Mouse (Mus musculus): Measurements from ENCODE around the gene Mettl7a1. TPM values are rescaled to one million over a fixed set of nuclear protein-coding genes. Genes with fewer than 3 reads are reported as not detected.
A peak's percentile ranks its signal among the peaks of the same experiment; 100 is the strongest.
"Not testable (repeated sequence)": the region's sequence is repeated elsewhere in the genome, so short reads cannot be mapped to it uniquely, and the experiment has no call there.

Gene Mettl7a1
- total RNA-seq, 2 experiments from 2014 or later = 32.2 to 35.0 TPM

DNA sequence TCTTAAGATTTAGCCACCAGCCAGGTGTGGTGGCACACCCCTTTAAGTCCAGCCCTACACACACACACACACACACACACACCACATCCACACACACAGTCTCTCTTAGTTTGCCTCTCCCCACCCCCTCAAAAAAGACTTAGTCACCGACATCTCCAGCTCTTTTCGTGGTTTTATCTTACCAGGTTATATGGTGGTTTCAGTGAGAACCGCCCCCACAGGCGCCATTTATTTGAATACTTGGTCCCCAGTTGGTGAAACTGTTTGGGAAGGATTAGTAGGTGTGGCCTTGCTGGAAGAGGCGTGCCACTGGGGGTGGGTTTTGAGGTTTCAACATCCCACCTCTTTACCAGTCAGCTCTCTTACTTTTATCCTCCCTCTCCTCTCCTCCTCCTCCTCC lies 6.1 kb upstream of the Mettl7a1 start:
- DNase-seq (ENCODE audit: low spot score in 2 of 2) = no peak

DNA sequence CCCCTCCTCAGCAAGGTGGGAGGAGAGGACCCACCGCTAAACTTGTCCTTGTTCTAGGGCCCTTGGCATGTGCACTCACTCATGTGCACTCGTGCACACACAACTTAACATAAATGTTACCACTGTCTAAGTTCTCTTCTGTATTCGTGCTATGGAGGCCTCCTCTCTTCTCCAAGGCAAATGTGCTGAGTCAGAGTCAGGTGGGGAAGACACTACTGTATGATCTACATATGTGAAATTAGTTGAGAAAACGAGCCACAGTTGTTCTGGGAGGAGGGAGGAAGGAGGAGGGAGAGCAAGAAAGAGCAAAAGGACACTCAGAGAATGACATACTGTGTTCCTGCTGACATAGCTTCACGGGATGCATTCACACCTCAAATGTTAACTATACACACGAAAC lies 3.4 kb upstream of the Mettl7a1 start:
- no peak for DNase-seq (ENCODE audit: low spot score in 2 of 2)

DNA sequence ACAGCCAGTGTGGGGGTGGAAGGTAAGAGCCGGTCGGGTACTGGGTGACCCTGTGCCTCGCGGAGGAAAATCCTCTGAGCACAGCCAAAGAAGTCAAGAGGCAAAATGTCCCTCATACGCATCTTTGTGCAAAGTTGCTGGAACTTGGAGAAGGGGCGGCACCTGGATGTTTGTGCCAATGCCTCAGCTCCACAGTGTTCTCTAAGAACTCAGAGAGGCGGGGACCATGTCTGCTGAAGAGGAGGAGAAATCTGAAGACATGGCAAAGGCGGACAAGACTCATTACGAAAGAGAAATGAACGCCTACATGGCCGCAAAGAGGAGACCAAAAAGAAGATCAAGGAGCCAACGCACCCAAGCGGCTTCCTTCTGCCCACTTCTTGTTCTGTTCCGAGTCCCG lies 2.4 kb upstream of the Mettl7a1 start:
- peak; percentile 18 to 54 for DNase-seq (ENCODE audit: low spot score in 2 of 2)

DNA sequence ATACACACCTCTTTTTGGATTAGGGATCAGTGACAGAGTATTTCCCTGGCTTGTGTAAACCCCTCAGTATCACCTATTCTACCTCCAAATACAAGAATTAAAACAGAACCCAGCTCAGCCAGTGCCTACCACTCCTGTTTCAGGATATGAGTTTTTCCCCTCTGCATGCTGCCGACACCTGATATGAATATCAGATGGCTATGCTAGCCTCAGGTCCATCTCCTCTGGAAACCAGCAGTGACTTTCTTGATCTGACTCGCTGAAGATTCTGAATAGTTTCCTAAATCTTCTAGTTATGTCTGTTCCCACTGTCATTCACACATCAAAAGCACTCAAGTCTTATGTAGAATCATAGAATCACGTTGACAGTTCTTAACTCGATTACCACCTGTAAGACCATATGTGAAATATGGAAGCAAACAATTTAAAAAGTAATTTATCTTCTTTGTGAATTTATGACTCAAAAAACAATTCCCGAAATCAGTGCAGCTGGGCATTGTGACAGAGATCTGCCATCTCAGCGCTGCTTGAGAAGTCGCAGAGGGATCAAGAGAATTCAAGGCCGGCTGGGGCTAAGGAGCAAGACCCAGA lies 417 bp upstream of the Mettl7a1 start:
- no peak for DNase-seq (ENCODE audit: low spot score in 2 of 2)

DNA sequence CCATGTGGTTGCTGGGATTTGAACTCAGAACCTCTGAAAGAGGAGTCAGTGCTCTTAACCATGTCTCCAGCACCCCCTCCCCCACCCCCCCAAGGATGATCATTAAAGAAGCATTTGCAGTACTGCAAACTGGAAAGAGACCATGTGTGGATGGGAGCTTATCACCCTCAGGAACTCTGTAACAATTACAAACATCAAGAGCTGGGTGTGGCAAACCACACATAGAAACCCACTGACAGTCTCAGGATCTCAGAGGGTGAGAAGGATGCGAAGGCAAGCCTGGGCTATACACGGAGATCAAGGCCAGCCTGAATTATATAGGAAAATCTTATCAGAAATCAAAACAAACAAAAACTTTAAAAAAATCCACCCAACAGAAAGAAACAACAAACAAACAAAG lies 2.3 kb downstream of the Mettl7a1 start:
- DNase-seq (ENCODE audit: low spot score in 2 of 2) = no peak

DNA sequence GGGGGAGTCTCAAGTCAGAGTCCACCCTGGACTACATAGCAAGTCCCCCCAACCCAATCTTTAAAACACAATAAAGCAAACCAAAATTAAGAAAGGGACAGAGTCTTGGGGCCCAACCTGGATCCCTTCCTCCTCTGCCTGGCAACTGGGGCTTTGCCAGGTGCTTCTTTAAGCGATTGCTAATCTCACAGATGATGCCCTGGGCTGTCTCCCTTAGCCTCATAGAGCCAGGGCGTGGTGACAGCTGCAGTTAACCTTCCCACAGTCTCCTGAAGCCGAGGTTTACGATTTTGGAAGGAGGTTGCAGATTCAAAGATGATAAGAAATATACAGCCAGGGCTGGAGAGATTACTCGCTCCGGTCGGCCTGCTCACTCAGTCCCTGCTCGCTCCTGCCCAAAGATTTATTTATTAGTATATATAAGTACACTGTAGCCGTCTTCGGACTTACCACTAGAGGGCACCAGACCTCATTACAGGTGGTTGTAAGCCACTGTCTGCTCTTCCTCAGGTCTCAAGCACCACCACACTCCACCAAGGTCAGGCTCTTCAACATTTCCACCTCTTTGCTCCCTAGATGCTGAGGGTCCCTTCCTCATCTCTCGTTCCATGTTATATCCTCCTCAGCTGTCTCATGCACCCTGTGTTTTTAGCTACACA lies 3.6 kb downstream of the Mettl7a1 start:
- DNase-seq (ENCODE audit: low spot score in 2 of 2) = peak in 1 of 2 experiments; percentile 19

DNA sequence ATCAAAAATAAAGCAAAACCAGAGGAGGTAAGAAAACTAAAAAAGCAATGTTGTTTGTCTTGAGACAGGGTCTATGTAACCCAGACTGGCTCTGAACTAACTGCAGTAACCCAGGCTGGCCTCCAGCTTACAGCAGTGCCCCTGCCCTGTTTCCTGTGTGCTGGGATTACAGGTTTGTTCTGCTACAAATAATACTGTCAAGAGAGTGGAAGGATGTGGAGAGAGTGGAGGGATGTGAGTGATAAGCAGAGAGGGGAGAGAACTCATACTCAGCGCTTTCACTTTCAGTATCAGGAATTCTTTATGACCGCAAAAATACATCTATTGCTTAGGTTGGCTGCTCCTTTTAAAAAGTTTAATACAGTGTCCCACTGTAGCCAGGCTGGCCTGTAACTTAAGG lies 8.4 kb downstream of the Mettl7a1 start:
- no peak for DNase-seq (ENCODE audit: low spot score in 2 of 2)

DNA sequence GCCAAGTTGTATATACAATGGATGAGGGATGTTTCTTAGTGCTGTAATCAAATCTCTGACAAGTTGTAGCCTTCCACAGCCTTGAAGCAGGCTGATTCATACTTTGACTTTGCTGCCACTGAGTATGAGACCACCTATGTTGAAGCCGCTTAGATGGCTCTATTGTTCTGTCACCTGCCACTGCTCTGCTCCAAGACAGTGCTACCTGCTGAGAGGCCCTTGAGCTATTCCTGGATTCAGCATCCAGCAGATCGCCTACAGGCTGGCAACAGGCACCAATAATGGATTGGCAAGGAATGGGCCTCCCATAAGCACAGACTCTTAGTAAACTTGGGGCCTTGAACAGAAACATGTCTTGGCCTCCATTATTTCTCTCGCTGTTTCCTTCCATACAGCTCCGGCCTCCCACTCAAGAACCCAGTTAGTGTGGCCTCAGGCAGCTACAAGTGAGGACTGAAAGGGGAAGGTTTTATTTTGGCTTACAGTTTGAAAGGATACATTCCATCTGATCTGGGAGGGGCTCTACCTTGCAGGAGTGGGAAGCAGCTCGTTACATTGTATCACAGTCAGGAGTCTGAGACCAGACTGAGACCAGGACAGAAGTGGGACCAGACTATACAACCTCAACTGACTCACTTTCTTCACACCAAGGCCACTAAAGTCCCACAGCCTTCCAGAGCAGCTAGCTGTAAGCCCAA lies 10.7 kb downstream of the Mettl7a1 start:
- DNase-seq (ENCODE audit: low spot score in 2 of 2) = no peak

DNA sequence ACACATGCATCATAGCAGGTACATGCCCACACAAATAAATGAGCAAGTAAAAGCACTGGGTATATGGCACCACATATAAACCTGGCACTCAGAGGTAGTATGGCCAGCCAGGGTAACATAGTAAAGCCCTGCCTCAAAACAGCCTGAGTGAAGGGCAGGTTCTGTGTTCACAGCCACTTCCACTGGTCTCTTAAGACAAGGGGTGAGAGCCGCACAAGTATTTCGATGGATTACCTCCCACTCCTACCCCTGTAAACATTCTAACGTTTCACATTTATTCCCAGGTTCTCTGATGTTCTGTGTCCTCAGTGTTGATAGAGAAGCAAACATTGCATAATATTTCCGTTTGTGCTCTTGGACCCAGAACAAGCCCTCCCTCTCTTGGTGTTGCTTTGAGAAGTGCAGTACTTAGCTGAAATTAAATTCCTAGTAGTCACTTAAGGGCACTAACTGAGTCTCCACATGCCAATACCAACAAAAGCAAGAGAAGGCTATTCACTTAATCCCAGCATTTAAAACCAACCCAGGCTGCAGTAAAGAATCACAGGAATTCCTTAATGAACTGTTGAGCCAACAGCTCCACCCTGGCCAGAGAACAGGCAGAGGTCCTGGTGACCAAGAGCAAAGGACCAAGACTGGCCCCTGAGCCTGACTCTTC lies 14.2 kb downstream of the Mettl7a1 start:
- DNase-seq (ENCODE audit: low spot score in 2 of 2) = not testable (repeated sequence)

DNA sequence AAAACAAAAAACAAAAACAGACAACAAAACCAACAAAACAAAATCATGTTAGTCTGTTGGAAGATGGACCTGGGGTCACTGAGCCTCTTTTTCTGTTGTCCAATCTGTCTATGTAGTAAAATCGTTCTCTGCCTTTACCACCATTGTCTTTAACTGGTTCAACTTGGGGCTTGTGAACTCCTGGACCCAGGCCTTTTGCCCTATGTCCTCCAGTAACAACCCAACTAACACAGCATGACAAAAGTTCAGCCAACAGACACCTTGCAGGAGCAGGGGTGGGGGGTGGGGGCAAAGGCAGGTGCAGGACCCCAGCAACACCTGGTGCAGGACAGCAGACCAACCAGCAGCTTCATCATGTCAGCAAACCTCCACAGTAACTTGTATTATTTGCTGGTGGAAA lies 15.9 kb downstream of the Mettl7a1 start:
- no peak for DNase-seq (ENCODE audit: low spot score in 2 of 2)

DNA sequence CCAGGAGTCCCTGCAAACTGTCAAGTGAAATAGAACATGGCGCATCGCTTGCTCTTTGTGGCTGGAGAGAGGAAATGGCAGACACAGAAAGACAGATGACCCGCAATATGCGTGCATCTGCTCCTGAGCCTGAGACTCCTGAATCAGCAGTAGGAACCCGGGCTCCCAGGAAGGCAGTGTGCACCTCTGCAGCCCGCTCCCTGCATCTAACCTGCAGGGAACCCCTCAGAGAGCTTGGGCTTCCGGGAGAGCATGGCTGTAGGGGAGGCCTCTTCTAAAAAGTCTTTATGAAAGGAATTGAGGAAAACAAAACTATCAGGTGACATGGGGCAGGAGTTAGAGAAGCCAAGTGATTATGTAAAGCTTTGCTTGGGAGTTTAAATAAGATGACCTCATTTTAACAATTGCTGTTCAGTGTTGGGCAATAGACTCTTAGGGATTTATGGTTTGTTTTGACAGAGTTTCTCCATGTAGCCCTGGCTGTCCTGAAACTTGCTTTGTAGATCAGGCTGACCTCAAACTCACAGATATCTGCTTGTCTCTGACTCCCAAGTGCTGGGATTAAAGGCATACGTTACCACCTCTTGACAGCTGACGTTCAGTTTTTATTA lies 16.5 kb downstream of the Mettl7a1 start:
- no peak for DNase-seq (ENCODE audit: low spot score in 2 of 2)

DNA sequence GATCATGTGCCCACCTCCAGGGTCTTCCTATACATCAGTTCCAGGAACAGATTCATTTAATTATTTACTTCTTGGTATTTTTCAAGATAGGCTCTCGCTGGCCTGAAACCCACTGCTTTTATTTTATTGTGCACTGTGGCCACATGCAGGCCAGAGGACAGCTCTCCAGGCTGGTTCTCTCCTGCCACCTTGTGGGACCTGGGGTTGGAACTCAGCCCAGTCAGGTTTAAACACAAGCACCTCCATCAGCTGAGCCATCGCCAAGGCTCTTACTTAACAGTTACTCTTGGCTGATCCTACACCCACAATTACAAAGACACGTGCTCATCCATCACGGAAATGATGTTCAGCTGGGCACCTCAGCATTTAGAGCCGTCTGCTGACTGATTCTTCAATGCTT lies 17.2 kb downstream of the Mettl7a1 start:
- no peak for DNase-seq (ENCODE audit: low spot score in 2 of 2)

DNA sequence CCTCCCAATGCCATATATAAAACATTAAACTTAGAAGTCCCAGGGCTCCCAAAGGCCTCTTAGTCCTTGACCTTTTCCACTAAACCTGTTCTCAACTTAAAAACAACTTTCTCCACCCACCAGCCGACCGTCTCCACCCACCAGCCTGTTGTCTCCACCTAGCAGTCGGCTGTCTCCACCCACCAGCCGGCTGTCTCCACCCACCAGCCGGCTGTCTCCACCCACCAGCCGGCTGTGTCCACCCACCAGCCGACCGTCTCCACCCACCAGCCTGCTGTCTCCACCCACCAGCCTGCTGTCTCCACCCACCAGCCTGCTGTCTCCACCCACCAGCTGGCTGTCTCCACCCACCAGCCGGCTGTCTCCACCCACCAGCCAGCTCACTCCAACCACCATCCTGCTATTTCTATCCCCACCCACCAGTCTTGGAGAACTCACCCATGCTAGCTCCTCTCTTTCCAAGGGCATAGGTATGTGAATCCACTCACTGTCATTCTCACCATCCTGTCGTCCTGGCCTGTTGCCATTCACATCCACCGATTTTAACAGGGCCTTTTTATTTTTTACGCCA lies 20.2 kb downstream of the Mettl7a1 start:
- peak; percentile 27 to 32 for DNase-seq (ENCODE audit: low spot score in 2 of 2)

DNA sequence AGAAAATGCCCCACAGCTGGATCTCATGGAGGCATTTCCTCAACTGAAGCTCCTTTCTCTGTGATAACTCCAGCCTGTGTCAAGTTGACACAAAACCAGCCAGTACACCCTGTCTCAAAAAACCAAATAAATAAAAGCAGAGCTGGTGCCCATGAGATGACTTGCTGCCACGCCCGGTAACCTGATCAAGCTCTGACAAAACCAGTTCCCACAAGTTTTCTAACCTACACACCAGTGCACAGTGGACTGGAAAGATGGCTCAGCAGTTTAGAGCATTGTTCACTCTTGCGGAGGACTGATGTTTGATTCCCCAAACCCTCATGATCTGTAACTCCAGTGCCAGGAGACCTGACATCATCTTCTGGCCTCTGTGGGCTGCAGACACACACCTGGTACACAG lies 21.3 kb downstream of the Mettl7a1 start:
- no peak for DNase-seq (ENCODE audit: low spot score in 2 of 2)

DNA sequence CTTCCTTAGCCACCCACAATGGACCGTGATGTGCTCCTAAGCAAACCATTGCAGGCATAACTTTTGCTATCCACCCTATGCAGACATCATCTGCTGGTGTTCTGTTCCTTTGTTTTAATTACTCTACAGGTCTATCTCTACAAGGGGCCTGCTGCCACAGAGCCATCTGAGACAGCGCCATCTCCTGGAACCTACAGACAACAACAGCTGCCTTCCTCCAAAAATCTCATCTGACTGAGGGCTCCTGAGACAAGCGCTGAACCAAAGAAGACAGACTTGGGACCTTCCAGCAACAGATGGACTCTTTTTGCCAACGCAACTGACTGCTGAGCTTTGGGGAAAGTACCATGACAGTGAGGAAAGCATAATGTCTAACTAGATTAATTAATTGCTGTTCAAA lies 24.1 kb downstream of the Mettl7a1 start:
- DNase-seq (ENCODE audit: low spot score in 2 of 2) = not testable (repeated sequence)

DNA sequence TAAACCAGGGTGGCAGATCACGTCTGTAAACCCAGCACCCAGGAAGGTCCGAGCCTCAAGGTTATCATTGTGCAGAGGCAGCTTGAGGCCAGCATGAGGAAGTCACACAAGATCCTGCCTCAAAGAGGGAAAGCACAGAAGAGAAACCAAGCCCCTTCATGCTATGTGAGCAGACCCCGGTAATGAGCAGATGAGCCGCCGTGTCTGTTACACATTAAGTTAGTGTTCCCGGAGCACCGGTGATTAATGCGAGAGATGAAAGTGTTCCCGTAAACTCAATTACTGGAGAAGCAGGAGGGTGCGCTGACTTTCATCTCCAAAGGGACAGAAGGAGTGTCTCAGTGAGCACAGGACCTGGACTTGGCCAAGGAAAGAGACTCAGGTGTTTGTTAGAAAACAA lies 25.4 kb downstream of the Mettl7a1 start:
- DNase-seq (ENCODE audit: low spot score in 2 of 2) = not testable (repeated sequence)

DNA sequence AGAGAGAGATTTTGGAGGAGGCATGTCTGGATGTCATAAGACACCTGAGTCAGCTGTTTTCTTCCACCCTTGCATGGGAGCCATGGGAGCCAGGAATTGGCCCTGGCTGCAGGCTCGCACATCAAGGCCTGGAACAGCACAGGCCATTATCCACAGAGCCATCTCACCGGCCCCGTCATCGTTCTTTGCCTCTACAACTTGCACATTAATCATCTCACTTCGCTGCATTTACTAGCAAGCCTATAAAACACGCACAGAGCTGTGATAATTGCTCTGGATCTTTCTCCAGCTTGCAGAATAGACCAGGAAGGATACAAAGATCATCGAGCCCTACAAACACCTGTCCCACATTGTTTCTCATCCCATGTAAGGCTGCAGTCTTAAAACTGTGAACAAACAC lies 26.8 kb downstream of the Mettl7a1 start:
- no peak for DNase-seq (ENCODE audit: low spot score in 2 of 2)

DNA sequence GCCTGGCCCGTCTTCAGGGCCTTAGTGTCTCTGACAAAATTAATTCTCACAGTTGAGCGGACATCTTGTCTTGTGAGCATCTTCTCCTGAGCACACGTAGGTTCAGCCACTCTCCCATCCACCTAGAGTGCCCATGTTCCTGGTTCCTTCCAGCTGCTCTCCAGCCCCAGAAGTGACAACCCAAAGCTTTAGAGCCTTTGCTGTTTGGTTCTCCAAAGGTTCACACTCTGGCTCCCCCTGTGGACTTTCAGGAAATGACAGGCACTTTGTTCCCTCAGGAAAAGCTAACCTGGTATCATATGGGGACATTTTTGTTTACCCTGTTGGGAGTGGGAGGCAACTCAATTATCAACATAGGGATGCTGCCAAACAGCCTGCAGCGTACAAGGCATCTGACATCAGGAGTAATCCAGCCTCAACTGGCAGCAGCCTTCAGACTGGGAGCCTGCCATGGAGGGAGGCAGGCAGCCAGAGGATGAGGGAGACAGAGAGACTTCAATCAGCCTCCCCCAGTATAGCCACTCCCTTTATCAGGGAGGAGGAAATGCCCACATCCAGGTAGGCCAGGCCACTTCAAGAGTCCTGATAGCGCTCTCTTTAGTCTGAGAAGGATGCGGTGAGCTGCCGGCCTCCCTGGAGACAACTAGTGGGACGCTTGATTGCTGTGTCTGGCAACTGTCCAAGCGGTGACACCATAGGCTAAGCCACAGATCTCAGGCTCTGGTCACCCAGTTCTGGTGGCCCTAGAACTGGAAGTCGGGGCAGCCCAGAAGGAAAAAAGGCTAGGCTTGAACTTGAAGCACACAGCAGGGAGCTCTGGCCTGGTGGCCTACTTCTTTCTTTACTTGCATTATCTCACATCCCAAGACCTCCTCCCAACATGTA lies 28.4 kb downstream of the Mettl7a1 start:
- DNase-seq (ENCODE audit: low spot score in 2 of 2) = not testable (repeated sequence)

DNA sequence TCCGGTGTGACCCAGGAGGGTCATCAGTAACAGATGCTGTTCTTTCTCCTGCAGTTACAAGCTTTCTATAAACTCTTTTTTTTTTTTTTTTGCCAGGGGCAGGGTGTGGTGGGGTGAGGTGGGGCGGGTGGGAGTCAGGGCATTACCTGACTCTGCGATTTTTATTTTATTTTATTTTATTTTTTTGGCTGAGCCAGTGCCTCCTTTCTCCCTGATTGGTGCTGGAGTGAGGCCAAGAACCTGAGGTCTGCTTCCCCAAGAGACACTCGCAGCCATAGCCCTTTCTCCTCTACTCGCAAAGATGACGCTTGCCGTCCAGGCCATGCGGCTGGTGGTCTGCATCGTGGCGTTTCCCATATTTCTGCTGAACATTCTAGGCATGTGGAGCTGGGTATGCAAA lies 30.7 kb downstream of the Mettl7a1 start, which contains the start of gene Mettl7a3:
TSS of gene Mettl7a3 (plus strand) at position 301 of the 400 bp plus-strand sequence.
- no peak for DNase-seq (ENCODE audit: low spot score in 2 of 2)

DNA sequence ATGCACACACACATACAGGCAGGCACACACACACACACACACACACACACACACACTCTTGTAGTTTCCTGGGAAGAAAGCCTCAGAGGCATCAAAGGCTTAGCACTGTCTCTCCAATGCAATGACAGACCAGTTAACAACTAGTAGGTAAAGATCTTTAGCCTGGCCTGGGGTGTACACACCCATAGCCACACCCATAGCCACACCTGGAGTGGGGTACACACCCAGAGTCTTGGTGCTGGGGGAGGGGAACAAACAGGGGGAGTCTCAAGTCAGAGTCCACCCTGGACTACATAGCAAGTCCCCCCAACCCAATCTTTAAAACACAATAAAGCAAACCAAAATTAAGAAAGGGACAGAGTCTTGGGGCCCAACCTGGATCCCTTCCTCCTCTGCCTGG lies 33.4 kb downstream of the Mettl7a1 start:
- DNase-seq (ENCODE audit: low spot score in 2 of 2) = not testable (repeated sequence)

All from left cerebral cortex, adult 18-20 months (tissue).